Mouse (Mus musculus) sigmoid colon, adult 10 weeks (tissue): Measurements from ENCODE around the gene Acad10. TPM values are rescaled to one million over a fixed set of nuclear protein-coding genes. Genes with fewer than 3 reads are reported as not detected.

Experiments used
- polyA plus RNA-seq: library from polyadenylated mRNA; stranded (reverse); fragments of 350-450 nt; fragmentation: Illumina TruSeq; extraction: RNeasy Lipid Tissue Mini Kit (QIAGEN cat#74804); gene quantifications from one replicate; pipeline ENCODE4 v1.2.3, GENCODE M21; 2014; ENCODE audit warnings: low read depth, low replicate concordance

The Acad10 gene
- 1.3 TPM for polyA plus RNA-seq

DNA sequence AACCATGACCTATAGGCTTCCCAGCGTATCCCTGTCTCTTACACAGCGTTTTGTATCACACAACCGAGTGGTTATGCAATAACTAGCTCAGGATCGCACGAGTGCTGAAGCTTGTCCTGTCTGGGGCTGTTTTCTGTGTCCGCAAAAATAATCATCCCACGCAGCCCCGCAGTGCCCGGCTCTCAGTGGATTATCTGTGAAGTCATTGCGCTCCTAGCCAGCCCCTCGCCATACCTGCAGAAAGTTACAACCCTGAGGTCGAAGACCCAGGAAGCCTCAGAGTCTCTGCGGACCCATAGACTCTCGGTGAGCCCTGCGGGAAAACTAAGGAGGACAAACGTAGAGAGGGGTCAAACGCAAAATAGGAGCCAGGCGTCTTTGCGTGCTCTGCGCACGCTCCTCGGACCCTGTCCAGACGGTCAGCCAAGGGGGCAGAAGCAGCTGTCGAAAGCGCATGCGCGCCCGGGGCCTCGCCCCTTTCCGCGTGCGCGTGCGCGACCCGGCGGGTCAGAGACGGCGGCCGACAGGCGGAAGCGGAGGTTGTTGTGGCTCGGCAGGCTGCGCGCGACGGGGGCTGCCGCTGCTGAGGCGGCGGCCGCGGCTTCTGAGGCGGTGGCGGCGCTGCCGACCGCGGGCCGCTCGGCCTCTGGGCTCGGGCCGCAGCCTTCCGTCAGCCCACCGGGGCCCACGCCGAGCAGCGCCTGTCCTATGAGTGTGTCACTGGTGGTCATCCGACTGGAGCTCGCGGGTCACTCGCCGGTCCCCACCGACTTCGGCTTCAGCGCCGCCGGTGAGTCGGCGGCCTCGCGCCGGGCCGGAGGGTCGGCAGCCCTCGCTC is at the start of gene Acad10, which contains the start of gene Brap:
Gene Acad10 (minus strand): TSS at position 456 of the 838 bp plus-strand sequence.
Gene Brap (plus strand): TSS at position 505 of the 838 bp plus-strand sequence.

DNA sequence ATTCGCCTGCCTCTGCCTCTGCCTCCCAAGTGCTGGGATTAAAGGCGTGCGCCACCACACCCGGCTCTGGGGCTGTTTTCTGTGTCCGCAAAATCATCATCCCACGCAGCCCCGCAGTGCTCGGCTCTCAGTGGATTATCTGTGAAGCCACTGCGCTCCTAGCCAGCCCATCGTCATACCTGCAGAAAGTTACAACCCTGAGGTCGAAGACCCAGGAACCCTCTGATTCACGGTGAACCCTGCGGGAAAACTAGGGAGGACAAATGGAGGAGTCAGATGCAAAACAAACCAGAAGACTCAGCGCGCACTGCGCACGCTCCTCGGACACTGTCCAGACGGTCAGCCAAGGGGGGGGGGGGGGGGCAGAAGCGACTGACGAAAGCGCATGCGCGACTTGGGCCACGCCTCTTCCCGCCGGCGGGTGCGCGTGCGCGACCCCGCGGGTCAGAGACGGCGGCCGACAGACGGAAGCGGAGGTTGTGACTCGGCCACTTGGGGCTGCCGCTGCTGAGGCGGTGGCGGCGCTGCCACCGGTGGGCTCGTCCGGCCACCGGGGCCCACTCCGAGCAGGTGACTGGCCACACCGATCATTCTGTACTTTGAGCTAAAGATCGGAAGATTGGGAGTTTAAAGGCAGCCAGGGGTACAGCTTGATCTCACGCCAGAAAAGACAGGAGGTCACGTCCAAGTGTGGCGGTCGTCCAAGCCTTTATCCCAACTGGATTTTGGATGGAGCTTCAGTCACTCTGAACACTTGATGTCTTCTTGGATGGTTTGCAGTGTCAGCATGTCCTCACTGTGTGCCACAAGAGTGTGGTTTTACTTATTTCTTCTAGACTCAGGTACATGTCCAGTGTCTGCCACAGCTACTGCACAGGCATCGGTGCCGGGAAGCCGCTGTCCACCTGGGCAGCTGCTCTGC is 41.5 kb downstream of the Acad10 start, which contains the start of gene Acad12:
Gene Acad12 (minus strand): TSS at position 347 of the 922 bp plus-strand sequence.

DNA sequence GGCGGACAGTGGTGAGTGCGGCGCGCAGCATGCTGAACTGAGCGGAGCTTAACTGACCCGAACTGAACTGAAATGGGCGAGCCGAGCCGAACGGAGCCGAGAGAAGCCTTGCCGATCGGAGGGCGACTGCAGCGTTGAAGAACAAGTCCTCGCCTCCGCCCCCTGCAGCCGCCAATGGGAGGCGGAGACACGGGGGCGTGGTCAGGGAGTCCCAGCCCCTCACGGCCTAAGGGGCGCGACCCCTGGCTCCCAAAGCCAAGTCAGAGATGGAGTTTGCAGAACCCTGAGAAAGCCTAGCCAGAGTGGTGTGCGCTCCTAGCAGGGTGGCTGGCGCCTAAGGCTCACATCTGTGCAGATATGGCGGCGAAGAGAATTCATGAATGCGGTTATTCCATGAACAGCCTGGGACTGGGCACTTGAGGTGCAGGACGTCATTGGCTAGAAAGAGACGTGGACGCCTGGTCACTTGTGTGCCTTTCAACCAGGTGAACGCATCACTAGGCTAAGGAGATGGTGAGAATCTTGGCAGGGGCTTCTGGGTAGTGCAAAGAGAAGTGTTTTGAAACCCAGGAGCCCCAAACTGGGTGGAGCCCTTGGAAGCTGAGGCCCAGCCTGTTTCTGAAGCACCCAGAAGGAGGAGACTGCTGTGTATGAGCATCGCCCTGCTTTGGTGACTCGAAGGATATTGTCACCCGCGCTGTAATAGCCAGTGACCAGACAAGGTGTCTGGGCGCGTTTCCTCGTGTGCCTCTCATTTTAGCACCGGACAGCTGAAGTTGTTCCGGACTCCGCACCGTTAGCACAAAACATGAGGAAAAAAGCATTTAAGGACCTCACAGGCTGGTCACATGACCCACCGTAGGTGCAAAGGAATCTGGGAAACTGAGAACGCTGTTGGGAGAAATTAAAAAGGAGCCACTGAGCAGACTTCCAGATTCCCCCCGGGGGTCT is 66.6 kb downstream of the Acad10 start, which contains the start of gene Aldh2:
Gene Aldh2 (minus strand): TSS at position 374 of the 951 bp plus-strand sequence.

Other genes with a start within 250 kb of the Acad10 start
- not detected for gene Tmem116, start 208.6 kb downstream of the Acad10 start, polyA plus RNA-seq
- gene Erp29, start 208.0 kb downstream of the Acad10 start, polyA plus RNA-seq, result 10.6 TPM
- not detected for gene Adam1b, start 157.1 kb downstream of the Acad10 start, polyA plus RNA-seq
- 4.4 TPM for gene Adam1a, start 115.0 kb downstream of the Acad10 start, polyA plus RNA-seq
- gene Gm42878, start 115.0 kb downstream of the Acad10 start, polyA plus RNA-seq, result 1.9 TPM
- 84.6 TPM for gene Mapkapk5, start 114.6 kb downstream of the Acad10 start, polyA plus RNA-seq
- gene Aldh2, start 66.7 kb downstream of the Acad10 start, polyA plus RNA-seq, result 22.8 TPM
- 5.8 TPM for gene Acad12, start 41.6 kb downstream of the Acad10 start, polyA plus RNA-seq
- gene Brap, start within 50 bp of the Acad10 start, polyA plus RNA-seq, result 32.3 TPM
- gene Atxn2, start 50.8 kb upstream of the Acad10 start, polyA plus RNA-seq, result 193 TPM
- gene Sh2b3, start 177.1 kb upstream of the Acad10 start, polyA plus RNA-seq, result 8.8 TPM
- gene Pheta1, start 188.5 kb upstream of the Acad10 start, polyA plus RNA-seq, result 1.3 TPM